Mouse (Mus musculus): ENCODE measurements around the gene Vmn2r51.
"Not testable (repeated sequence)": the region's sequence is repeated elsewhere in the genome, so short reads cannot be mapped to it uniquely, and the experiment has no call there.

GRCm38 (mm10) chr7:10053196-10053595 lies 52.3 kb downstream of the Vmn2r51 start, which contains the start of gene Vmn2r50:
- TF ChIP-seq CTCF (IDR thresholded peaks at IDR 0.05; ENCODE audit: low read depth, low read length); POLR2A (IDR thresholded peaks at IDR 0.05; ENCODE audit: borderline replicate concordance, low read depth, low read length): not testable (repeated sequence)

Measured in bone marrow macrophage, adult 2 months (primary cell).